ENCODE assay signal across 37 mouse cellular contexts in the genomic region with DNA sequence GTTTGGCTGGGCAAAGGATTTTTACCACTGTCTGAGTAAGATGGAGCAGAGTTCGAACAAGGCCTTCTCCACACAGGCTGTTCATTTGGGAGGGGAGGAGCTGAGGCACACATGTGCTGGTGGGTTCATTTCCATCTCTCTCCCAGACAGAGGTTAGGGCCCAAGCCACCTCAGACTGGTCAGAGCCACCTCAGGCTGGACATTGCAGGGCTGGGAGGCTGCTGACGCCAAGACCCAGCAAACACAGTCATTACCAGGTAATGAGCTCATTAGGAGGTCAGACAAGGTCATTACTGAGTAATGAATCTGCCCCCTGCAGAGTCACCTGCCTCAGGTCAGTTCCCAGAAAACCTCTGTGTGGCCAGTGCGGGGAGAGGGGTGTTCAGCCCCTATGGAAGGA. TPM values are rescaled to one million over a fixed set of nuclear protein-coding genes. Genes with fewer than 3 reads are reported as not detected.
DNase-seq lines count a peak whose midpoint lies in the region; ATAC-seq lines count a peak whose summit lies in the region.
"Had no signal": no experiment of that assay in that cellular context is flagged by ENCODE, and none has a peak within 500 bp of the region (broad histone marks: within the 10 kb centered on the region; RNA-seq: fewer than 3 reads in every experiment).

No protein-coding gene starts in this region.

- WGBS in kidney, embryonic 15.5 days: 58% methylated on average over 3 of the region's 3 CpGs

- no peak overlapping the region for H3K9ac ChIP-seq in kidney, embryonic 15.5 days
- H3K9ac ChIP-seq: heart, embryonic 15.5 days; hindbrain, embryonic 12.5 days; limb, embryonic 12.5 days; liver, embryonic 15.5 days; lung, embryonic 14.5 days; midbrain, embryonic 15.5 days had no signal

- no peaks in the 10 kb centered on the region for H3K36me3 ChIP-seq in kidney, embryonic 15.5 days
- H3K36me3 ChIP-seq: heart, embryonic 10.5 days; heart, embryonic 15.5 days; hindbrain, embryonic 12.5 days; limb, embryonic 12.5 days; liver, embryonic 15.5 days; midbrain, embryonic 10.5 days; midbrain, embryonic 15.5 days had no signal

- peaks cover 84% of the 10 kb centered on the region for H3K27me3 ChIP-seq in kidney, embryonic 15.5 days

- H3K9me3 ChIP-seq in kidney, embryonic 15.5 days (replicated peaks): no peaks in the 10 kb centered on the region
- H3K9me3 ChIP-seq: heart, embryonic 10.5 days; heart, embryonic 15.5 days; hindbrain, embryonic 12.5 days; limb, embryonic 12.5 days; liver, embryonic 15.5 days; midbrain, embryonic 10.5 days; midbrain, embryonic 15.5 days had no signal

- peak; percentile 38; the same call in 1 of the 2 replicates for ATAC-seq in kidney, embryonic 15.5 days (replicated peaks; ENCODE audit: low FRiP score)
- ATAC-seq: intestine, postnatal 0 days; midbrain, embryonic 15.5 days; Patski had no signal

- H3K27ac ChIP-seq in kidney, embryonic 15.5 days: no peak overlapping the region
- H3K27ac ChIP-seq: heart, embryonic 10.5 days; heart, embryonic 15.5 days; hindbrain, embryonic 12.5 days; limb, embryonic 12.5 days; liver, embryonic 15.5 days; midbrain, embryonic 10.5 days; midbrain, embryonic 15.5 days; stomach, postnatal 0 days had no signal

- H3K4me3 ChIP-seq in kidney, embryonic 15.5 days (replicated peaks): no peak overlapping the region
- H3K4me3 ChIP-seq: heart, embryonic 10.5 days; heart, embryonic 15.5 days; hindbrain, embryonic 12.5 days; limb, embryonic 12.5 days; liver, embryonic 15.5 days; midbrain, embryonic 10.5 days; midbrain, embryonic 15.5 days had no signal

- no peak overlapping the region for H3K4me2 ChIP-seq in kidney, embryonic 15.5 days
- H3K4me2 ChIP-seq: heart, embryonic 15.5 days; hindbrain, embryonic 12.5 days; limb, embryonic 12.5 days; liver, embryonic 15.5 days; lung, embryonic 14.5 days; midbrain, embryonic 15.5 days had no signal

- peak; percentile 12 for DNase-seq in cerebellum, adult 9-11 months
- no peak for DNase-seq in cerebellum, adult 8-10 months
- DNase-seq in ZHBTc4 (ENCODE audit: low read depth, low spot score): peak; percentile 56
- peak; percentile 76 to 80 for DNase-seq in kidney, postnatal 36 days
- no peak for DNase-seq in lung, postnatal 4 days
- no peak for DNase-seq in left cerebral cortex, postnatal 4 days
- DNase-seq in heart, postnatal 4 days: no peak
- DNase-seq: adrenal gland, postnatal 14 days; cerebellum, adult 11 months; cerebellum, postnatal 14 days; gastrocnemius, postnatal 25 days; heart, adult 11 months; lung, embryonic 14.5 days; lung, postnatal 14 days; right cerebral cortex, adult 18-20 months; right cerebral cortex, postnatal 4 days; thymus, adult 18-20 months; thymus, postnatal 25 days had no signal

- H3K4me1 ChIP-seq in kidney, embryonic 15.5 days: peaks cover 22% of the 10 kb centered on the region

- intact Hi-C loops in left cerebral cortex, postnatal 4 days (cut with DNase I): no loop called here

RNA-seq across cellular contexts. Expression of a gene that starts 4.1 kb away (rescaled TPM):
- polyA plus RNA-seq in kidney, embryonic 15.5 days (2015; fragmentation: Nextera tagmentation; extraction: Ambion mirVana): 0.26 and 0.27 TPM in 2 replicates
- 1 to 10 TPM; 3.9 to 4.3 TPM for total RNA-seq in left cerebral cortex, postnatal 4 days (2021)
- not detected for total RNA-seq in heart, postnatal 4 days (2021)
- total RNA-seq: adrenal gland, postnatal 14 days; gastrocnemius, adult 18-20 months; gastrocnemius, postnatal 25 days; heart, postnatal 25 days; liver, adult 2 months; megakaryocyte progenitor cell, adult 5-6 weeks; MEL; neutrophil, adult 5-6 weeks had no signal
- polyA plus RNA-seq: embryonic facial prominence, embryonic 11.5 days; heart, embryonic 10.5 days; heart, embryonic 15.5 days; intestine, postnatal 0 days; liver, adult 2 months; liver, embryonic 15.5 days; midbrain, embryonic 10.5 days; spleen, adult 2 months; stomach, postnatal 0 days had no signal

RNA-seq across cellular contexts. Expression of a gene that starts 9.3 kb away (rescaled TPM):
- 20.2 and 21.6 TPM in 2 replicates for polyA plus RNA-seq in kidney, embryonic 15.5 days (2015; fragmentation: Nextera tagmentation; extraction: Ambion mirVana)
- 1 to 10 TPM; 6.8 to 7.1 TPM for total RNA-seq in left cerebral cortex, postnatal 4 days (2021)
- total RNA-seq in heart, postnatal 4 days (2021): 1 to 10 TPM; 1.4 to 1.6 TPM

RNA-seq across cellular contexts. Expression of a gene that starts 31.8 kb away (rescaled TPM):
- 10.8 and 12.3 TPM in 2 replicates for polyA plus RNA-seq in kidney, embryonic 15.5 days (2015; fragmentation: Nextera tagmentation; extraction: Ambion mirVana)
- 1 to 10 TPM; 5.6 to 6.3 TPM for total RNA-seq in left cerebral cortex, postnatal 4 days (2021)
- 10 to 100 TPM; 16.6 to 17.7 TPM for total RNA-seq in heart, postnatal 4 days (2021)
- total RNA-seq: neutrophil, adult 5-6 weeks had no signal

Comparison
In these comparisons a context has a peak if more than half of its experiments do, and no peak if none do; other contexts are left out.
1. DNase-seq: peak in cerebellum, adult 9-11 months (single experiment), ZHBTc4 (single experiment) and kidney, postnatal 36 days (2 of 2); none in cerebellum, adult 8-10 months (single experiment), lung, postnatal 4 days (0 of 2), left cerebral cortex, postnatal 4 days (single experiment) and heart, postnatal 4 days (single experiment).
2. RNA of a gene that starts 4.1 kb away (total RNA-seq): 3.9 to 4.3 TPM in left cerebral cortex, postnatal 4 days; not detected in heart, postnatal 4 days; every median in the first group is over 4 times any median in the second.